Mouse (Mus musculus) Patski (cell line): ENCODE measurements at regions not wholly inside any gene's neighbourhood (a gene's known extent, or its start where the extent isn't known, plus 50 kb on each side); places are given as distances from the start of the nearest gene placed in this dataset.

ENCODE experiments used
- ATAC-seq: fragments of 100-300 bp; one replicate; pipeline ENCODE4 v1.8.0; 2021
- CTCF ChIA-PET: fragments of 350-600 bp; sonication (Branson Sonifier 250); formaldehyde crosslinking; loops from one replicate; lab custom pipeline; 2022; ENCODE audit warnings: inconsistent platforms; lab: Charles Lee
- POLR2A ChIA-PET: fragments of 350-600 bp; sonication (Branson Sonifier 250); formaldehyde crosslinking; loops from one replicate; lab custom pipeline; 2022; ENCODE audit warnings: antibody characterized with exemption, inconsistent platforms; lab: Charles Lee
- DNase-seq: peaks from one replicate; pipeline ENCODE4 v3.0.0-alpha.2; 2011; ENCODE audit warnings: low read depth, low spot score
- H3K27me3 ChIP-seq: fragments of 371-371 bp; one replicate; pipeline ENCODE4 v1.5.1; 2021
- CTCF ChIP-seq: fragments of 100-300 bp; IDR thresholded peaks from one replicate; pipeline ENCODE4 v1.5.1; 2021
- in situ Hi-C: fragments of 300-500 bp; cut with MboI; formaldehyde crosslinking; loops from 3 replicates; pipeline ENCODE4 v1.11.1; 2018; ENCODE audit warnings: low pct_unique_long_range_greater_than_20kb, mixed read lengths

DNA sequence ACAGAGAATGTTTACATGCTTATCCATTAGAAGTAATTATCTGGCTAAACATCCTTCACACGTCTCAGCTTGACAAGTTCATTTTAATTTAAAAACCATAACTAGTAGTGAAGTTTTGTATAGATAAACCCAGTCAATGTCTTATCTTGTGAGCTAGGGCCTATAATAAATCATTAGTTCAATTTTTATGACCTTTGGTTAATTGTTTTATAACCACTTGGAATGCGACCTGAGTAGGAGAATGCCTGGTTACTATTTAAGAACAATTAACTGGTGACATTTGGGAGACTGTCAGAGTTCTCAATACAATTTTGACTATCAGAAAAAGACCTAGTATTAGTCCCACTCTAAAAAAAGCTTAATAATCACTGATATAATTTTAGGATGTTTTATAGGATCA, 813.6 kb downstream of the Gm9008 start:
- no peak for TF ChIP-seq CTCF
- POLR2A ChIA-PET = no interaction called here
- in situ Hi-C loops = no loop called here
- CTCF ChIA-PET = no interaction called here
- ATAC-seq (no peak), DNase-seq (no peak)
- H3K27me3 ChIP-seq = no peaks in the 10 kb centered on the region

GRCm38 (mm10) chr6:75644363-75644720, 853.2 kb downstream of the Gm9008 start:
- DNase-seq (no peak), ATAC-seq (no peak)
- in situ Hi-C loops = no loop called here
- TF ChIP-seq CTCF = no peak
- POLR2A ChIA-PET = interaction anchor here (0.6 kb wide), 1 partner anchor 170 kb away, joined by 3 read pairs; no protein-coding TSS in a partner anchor
- no peaks in the 10 kb centered on the region for H3K27me3 ChIP-seq
- CTCF ChIA-PET = no interaction called here

GRCm38 (mm10) chr6:75643581-75644362, 853.8 kb downstream of the Gm9008 start:
- H3K27me3 ChIP-seq = no peaks in the 10 kb centered on the region
- no peak for TF ChIP-seq CTCF
- POLR2A ChIA-PET = interaction anchor here (0.6 kb wide), 1 partner anchor 171 kb away, joined by 3 read pairs; no protein-coding TSS in a partner anchor
- in situ Hi-C loops = no loop called here
- ATAC-seq (no peak), DNase-seq (no peak)
- CTCF ChIA-PET = no interaction called here

GRCm38 (mm10) chr6:75636050-75636449, 861.5 kb downstream of the Gm9008 start:
- no peak for TF ChIP-seq CTCF
- in situ Hi-C loops = no loop called here
- POLR2A ChIA-PET = no interaction called here

DNA sequence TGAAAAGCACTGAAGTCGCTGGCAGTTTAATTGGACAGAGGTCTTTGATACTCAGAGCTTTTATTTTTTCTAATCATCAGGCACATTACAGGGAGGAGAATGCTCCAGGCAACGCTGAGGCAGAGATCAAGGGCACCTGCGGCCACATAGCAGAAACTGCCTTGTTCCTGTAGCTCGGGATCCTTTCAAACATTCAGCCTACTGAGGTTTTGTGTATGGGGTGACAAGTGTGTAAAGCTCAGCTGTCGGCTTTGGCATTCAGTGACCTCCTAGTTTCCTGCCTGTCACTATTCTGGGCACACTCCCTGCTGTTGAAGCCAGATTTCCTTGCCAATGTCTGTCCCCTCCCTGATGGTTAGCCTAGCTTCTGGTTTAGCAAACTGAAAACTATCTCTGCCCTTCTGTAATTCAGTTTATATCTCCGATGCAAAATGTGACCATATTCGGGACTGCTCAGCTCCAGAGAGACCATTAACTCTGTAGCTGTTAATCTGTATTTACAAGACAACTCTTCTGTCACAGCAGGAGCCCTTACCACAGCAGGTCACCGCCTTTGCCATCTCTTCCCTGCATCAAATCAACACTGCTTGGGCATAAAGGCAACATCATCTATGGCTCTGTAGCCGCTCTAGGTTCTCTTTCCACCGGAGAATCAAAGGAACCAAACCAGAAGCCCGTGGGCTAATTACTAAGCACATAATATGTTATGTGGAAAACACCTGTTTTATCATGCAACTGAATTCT, 894.9 kb downstream of the Gm9008 start:
- no peaks in the 10 kb centered on the region for H3K27me3 ChIP-seq
- POLR2A ChIA-PET = no interaction called here
- CTCF ChIA-PET = no interaction called here
- DNase-seq (no peak), ATAC-seq (no peak)
- in situ Hi-C loops = no loop called here
- no peak for TF ChIP-seq CTCF

More at GRCm38 (mm10) chr6:75636050-75636449, 861.5 kb downstream of the Gm9008 start:
- no peaks in the 10 kb centered on the region for H3K27me3 ChIP-seq
- no peak for ATAC-seq
- CTCF ChIA-PET = no interaction called here
- no peak for DNase-seq

- DNase-seq (no peak), ATAC-seq (no peak)
- in situ Hi-C loops = no loop called here
- TF ChIP-seq CTCF = no peak
- ChIA-PET POLR2A (no interaction called here), CTCF (no interaction called here)
- no peaks in the 10 kb centered on the region for H3K27me3 ChIP-seq
Observed at GRCm38 (mm10) chr6:75558431-75558830, 939.2 kb downstream of the Gm9008 start.

DNA sequence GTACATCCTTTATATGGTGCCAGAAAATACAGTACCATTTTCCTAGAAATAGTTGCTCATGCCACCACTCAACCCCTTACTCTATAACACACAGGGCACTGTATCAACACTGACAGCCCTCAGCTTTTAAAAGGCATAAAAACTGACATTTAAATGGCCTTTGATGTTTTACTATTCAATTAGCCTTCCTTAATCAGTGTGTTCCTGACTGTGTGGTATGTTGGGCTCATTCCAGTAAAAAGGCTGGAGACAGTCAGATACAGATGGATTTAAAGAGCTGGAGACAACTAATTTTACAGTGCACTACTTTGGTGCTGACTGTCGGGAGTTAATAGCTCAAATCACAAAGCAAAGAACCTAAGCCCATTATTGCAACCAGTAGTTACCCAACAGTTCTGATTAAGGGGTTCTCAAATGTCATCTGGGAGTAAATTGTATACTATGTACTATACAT, 955.3 kb downstream of the Gm9008 start:
- in situ Hi-C loops = no loop called here
- ChIA-PET CTCF (no interaction called here), POLR2A (no interaction called here)
- DNase-seq (no peak), ATAC-seq (no peak)
- no peak for TF ChIP-seq CTCF
- H3K27me3 ChIP-seq = no peaks in the 10 kb centered on the region

GRCm38 (mm10) chr6:75539703-75540102, 957.9 kb downstream of the Gm9008 start:
- CTCF ChIA-PET = no interaction called here
- H3K27me3 ChIP-seq = no peaks in the 10 kb centered on the region
- in situ Hi-C loops = no loop called here
- ATAC-seq (no peak), DNase-seq (no peak)
- POLR2A ChIA-PET = no interaction called here
- TF ChIP-seq CTCF = no peak
